Mouse (Mus musculus) embryonic fibroblast, embryonic 13.5 days (primary cell): ENCODE measurements around the gene Olfr1298.

ENCODE experiments used
- CTCF ChIP-seq: IDR thresholded peaks from 2 replicates; pipeline ENCODE4 v1.5.1; 2011; ENCODE audit warnings: mild to moderate bottlenecking, control low read depth, low read length, moderate library complexity, borderline replicate concordance; ENCODE audit not compliant: insufficient read depth
- POLR2A ChIP-seq: IDR thresholded peaks from 2 replicates; pipeline ENCODE4 v1.6.1; 2011; ENCODE audit warnings: low read depth, mild to moderate bottlenecking, control low read depth, low read length, moderate library complexity

DNA sequence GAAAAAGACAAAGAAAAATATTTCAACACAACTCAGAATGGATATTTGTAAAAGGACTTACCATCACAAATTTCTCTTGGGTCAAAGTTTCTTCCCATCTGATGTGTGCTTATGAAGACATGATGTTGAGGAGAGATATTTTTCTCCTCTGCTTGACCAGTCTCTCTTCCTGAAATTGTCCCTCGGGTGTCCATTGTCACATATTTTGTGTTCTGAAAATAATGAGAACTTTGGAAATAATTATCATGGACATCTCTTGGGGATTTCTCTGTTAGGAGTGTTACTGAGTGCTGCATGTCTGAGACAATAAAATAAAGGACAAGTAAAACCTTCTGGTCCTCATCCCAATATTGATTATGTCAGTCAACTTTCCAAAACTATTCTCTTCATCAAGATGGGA lies at the start of gene Olfr1298:
- TF ChIP-seq CTCF (no peak), POLR2A (no peak)
